Mouse (Mus musculus): ENCODE measurements at regions not wholly inside any gene's neighbourhood (a gene's known extent, or its start where the extent isn't known, plus 50 kb on each side); places are given as distances from the start of the nearest gene placed in this dataset.

DNA sequence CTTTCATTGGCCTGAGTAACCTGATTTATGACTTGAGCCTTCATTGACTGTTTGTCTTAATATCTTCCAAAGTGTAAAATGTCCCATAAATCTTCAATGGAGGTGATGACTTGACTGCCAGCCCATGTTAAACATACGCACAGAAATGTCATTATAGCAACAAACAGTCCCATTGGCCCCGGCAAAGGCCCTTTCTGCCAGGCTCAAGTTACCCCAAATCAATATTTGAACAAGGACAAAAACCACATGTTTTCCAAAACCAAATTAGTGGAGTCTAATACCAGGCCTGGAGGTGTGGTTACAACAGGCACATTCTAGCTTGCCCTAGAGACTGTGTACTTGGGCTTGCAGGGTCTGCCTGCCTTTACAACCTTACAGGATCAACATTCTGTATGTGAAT is 68.2 kb upstream of the Fggy start:
- DNase-seq (ENCODE audit: low spot score) = no peak

DNA sequence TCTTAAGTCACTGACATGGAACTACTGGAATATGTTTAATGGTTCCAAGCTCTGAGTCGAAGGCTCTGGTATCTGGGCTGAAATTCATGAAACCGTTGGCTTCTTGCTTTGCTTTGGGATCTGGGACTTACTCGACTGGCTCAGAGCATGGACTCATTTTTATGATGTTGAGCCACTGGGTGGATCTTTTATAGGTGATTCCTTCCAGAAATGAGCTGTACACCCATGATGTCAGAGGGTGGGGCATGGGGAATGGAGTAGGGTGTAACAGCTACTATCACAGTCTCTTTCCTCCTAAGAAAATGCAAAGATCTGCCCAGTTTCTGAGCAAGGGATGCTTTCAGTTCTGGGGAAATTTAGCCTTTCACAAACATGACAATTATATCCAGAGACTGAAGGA is 57.0 kb upstream of the Fggy start:
- DNase-seq (ENCODE audit: low spot score) = no peak

DNA sequence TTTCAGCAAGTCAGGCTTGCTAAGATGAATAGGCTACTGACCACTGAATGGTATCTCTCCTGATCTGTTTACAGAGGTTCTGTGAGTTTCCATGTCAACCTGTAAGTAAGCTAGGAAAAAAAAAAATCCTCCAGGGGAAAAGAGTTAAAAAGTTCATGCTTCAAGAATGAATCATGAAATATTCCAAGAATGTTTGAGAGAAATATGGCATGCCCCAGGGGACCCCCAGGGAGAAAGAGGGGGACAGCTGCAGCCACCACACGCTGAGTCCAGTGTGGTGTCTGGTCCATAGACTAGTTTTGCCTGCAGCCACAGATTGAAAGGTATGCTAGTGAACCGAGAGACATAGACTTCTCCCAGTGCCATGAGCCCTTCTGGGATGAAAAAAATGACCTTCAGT is 56.1 kb upstream of the Fggy start:
- no peak for DNase-seq (ENCODE audit: low spot score)

DNA sequence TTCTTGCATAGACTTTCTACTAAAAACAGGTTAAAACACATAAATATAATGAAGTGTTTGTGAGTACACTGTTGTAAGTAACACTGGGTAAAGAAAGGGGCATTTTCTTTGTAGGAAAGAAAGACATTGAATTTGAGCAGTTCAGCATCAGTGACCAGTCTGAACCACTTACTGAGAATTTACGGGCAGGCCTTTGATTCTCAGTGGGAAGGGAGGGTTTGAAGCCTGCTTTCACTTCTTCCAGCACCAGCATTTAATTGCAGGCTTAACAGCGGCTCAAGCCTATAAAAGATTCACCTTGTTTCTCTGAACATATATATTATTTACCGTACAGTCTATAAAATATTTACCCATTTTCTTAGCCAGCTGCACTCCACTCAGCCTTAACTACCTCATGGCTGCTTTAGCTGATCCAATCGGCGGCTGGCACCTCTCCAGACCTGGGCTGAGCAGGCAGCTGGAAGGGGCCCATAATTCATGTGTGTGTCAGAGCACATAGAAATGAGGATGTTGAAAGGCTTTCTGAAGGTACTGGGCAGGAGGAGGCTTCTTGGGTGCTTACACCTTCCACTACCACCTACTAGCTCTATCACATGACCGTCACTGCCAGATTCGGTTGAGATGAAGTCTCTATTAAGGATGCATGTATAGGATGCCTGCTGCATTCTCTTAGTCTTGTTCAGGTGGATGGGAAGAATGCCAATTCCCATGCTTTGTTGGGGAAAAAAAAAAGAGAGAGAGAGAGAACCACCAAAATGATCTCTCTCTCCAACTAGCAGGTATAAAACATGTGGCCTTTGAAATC is 50.0 kb upstream of the Fggy start:
- no peak for DNase-seq (ENCODE audit: low spot score)
